Mouse (Mus musculus) lung, postnatal 14 days (tissue): Measurements from ENCODE around the gene Ptprg.
"Not testable (repeated sequence)": the region's sequence is repeated elsewhere in the genome, so short reads cannot be mapped to it uniquely, and the experiment has no call there.

ENCODE experiments used
- DNase-seq: peaks from one replicate; pipeline ENCODE4 v3.0.0; 2021

Ptprg gene

DNA sequence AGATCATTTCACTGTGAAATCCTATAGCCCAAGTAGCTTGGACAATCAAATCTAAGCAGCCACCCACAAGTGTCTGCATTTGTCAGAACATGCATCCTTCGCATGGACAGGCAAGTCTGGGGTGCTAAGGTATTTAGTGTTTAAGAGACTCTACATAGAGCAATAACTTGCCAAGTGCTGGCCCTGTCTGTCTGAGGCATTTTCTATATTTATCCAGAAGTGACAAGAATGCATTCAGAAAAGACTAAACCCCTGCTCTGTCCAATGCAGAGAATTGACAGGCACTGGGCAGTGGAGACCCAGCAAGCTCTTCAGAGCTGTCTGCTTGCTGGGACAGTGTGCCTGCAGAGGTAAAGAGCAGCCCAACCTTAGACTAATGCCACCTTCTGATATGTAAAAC is 625.3 kb downstream of the Ptprg start:
- no peak for DNase-seq

DNA sequence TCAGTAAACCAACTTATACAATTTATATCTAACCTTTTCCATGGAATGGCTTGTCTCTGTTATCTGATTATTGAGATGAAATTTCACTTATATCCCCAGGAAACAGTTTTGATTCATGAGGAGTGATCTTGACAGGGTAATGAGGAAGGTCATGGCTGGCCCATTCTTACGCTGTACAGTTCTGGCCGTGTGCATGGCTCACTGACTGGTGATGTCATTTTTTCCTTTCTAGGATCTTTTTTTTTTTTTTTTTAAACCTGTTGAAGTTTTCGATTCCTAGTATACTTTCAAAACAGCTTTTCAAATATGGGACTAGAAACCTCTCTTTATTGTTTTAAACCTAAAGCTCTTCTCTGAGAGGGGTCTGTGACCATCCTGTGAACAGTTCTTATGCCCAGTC is 626.8 kb downstream of the Ptprg start:
- DNase-seq, result no peak

DNA sequence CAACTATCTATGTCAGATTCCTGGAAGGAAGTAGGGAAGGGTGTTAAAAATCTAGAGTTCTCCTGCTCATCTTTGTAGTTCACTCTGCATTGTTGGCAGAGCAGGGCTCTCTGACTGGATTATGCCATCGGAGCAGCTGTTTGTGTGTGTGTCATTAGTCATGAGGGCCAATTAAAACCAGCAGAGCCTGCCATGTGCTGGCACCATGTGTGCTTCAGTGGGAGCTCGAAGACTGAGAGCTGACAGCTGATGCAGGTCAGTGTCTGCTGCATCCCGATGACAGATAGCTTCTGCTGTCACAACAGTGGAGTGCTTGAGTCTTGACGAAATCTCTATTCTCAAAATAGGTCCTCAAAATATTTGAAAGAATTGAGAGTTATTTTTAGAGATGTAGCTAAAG is 631.7 kb downstream of the Ptprg start:
- DNase-seq, result no peak

DNA sequence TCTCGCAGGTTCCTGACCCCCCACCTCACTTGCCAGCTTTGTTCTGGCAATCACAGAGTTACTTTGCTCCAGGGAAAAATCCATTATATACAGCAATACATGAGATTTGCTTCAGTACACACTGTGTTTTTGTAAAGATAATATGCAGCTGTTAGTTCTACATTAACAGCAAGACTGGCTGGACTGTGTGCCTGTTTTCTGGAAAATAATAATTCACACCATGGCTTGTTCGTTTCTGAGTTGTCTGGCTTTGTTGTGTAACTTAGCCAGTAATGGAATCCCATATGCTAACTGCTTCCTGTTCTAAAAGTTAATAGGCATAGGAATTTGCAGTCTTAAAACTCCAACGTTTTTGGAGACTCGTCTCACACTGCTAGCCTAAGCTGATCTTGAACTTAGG is 635.0 kb downstream of the Ptprg start:
- DNase-seq, result no peak

DNA sequence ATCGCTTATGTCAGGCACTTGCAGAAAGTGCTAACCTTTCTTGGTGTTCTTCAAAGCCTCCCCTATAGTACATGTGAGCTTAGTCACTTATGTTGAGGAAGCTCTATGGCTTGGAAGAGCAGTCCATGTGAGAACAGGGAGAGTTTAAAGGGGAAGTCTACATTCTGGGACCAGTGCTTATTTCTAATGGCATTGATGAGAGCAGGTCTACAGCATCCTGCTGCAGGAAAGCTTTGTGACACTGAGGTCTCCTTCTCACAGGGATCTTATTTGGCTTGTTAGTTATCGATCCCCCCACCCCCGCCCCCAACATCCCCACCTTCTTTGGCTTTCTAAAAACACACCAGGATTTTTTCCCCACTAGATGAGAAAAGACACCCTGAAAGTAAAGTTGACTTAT is 635.9 kb downstream of the Ptprg start:
- DNase-seq, result no peak

DNA sequence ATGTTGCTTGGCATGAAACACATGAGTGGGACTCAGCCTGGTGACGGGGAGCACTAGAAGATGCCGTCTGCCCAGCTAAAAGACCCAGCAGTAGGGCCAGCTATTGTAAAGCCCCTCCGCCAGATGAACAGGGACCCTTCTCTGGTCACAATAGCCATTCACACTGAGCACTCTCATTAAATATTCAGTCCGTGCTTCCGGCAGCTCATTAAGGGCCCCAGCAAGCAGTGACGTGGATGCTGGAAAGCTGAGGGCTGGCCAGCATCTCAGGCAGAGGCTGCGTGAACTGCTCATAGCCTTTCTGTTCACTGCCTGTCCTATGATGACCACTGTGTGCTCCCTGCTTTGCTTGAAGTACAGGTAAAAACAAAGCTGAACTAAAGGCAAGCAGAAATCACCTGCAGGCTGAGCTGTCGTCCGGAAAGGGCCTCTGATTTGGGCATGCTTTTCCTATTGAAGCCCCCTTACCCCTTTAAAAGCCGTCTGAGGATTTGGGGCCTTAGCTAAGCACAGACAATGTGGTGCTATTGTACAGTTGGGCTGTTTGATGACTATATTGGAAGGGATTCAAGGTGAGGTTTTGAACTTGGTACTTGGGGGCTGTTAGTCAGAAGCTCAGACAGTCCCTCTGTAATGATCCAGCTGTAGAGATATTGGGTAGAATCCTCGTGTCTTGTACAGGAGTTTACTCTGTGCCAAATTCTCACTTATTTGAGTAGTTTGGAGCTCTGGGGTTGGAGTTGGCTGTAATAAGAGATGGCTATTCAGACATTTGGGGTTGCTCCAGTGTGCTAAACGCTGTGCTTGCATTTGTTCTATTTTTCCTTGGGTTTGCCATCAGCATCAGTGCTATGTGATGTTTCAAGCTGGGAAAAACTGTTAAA is 636.6 kb downstream of the Ptprg start:
- no peak for DNase-seq

DNA sequence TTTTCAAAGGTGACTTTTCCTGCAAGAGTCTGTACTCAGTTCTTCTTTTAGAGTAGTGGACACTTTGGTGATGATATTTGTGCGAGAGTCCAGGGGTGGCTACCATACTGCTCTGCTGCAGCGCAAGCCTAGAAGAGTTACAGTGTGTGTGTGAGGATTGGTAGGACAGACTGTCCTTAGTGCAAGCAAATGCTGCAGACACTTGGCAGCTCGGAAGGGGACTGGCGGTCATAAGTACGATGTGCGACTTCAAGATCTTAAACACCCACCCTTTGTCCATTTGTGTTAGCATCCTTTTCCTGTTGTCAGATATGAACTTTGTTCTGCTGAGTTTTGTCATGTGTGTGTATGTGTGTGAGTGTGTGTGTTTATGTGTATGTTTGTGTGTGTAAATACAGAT is 637.7 kb downstream of the Ptprg start:
- DNase-seq, result no peak

DNA sequence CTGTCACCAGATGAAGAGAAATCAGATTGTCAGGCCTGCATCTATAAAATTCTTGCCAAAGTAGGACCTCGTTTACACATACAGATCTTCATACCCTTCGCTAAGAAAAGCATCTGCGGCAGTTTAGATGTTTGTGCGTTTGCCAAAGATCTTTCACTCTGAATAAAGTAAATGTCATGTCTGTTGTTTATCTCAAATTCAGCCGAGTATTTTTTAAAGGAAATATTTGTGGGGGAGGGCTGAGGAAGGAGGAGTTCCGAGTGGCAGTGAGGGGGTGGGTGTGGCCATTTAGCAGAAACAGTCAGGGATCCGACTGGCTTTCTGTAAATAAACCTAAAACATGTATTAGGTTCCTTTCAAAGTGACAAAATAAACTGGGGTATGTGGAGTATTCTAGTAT is 645.4 kb downstream of the Ptprg start:
- peak; percentile 9 for DNase-seq

DNA sequence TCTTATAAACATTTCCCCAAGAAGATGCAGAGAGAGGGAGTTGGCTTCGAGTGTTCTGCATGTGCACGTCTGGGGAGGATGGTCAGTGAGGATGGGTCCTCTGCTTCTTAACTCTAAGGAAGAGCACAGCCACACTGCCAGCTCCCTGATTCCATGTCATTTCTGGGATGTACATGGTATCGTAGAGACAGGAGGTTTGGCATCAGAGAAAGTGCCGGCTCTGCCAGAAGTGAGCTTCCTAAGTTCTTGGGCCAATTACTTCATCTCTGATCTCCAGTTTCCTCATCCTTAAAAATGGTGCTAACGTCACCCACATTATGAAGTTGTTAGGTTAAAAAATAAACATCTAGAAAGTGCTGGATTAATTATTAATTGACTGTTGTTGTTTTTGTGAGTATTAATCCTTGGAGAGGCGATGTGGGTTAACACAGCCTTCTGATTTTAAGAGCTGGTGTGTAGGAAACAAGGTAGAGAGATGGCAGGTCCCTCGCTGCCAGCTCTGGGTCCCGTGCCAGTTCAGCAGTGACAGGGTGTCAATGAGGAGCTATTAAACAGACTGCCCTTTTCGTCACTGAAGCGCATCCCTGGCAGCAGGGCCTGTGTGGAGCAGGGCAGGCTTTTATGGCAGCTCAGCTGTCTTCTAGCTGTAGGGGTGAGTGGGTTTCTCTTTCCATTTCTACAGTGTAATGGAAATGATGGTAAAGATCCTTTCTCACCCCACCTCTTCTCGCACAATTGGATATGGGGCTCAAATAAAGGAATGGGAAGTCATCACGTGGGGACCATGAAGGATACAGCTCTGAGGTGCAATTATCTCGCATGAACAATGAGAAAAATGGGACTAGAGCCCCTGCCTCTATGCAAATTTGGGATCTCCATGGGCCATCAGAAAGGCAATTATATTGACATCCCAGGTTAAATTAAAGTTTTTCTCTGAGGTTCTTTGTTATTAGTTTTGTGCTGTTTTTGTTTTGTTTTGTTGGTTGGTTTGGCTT is 646.9 kb downstream of the Ptprg start:
- DNase-seq, result no peak

DNA sequence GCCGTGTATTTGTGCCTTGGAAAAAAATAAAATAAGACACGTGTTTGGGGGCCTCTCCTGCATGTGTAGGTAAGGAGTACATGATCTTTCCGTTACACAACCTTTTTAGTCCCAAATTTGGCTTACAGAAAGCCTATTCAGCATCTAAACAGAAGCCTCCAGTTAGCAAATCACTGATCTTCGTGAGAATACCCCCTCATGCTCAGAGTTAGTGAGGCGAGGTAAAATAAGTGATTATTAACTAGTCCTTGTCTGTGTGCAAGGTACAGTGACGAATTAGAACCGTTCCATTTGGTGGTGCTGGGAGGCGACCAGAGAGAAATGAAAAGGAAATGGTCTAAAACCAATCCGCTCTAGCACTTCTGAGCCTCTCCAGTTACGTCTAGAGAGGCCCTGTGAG is 648.9 kb downstream of the Ptprg start:
- no peak for DNase-seq

DNA sequence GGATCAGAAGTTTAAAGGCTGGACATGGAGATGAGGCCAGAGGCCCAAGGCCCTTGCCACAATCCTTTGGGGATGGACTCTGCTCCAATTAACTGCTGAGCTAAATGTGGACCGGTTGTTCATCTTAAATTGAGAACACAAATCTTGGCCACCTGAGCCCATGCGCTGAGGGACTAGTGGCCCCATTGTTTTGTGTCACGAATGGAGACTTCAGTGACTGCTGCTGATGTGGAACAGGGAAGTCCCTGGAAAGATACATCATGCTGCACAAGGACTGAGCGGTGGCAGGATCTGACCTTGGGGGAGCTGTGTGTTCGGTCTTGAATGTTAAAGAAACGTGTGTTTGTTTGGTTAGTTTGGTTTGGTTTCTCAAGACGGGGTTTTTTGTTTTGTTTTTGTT is 649.7 kb downstream of the Ptprg start:
- DNase-seq, result no peak

DNA sequence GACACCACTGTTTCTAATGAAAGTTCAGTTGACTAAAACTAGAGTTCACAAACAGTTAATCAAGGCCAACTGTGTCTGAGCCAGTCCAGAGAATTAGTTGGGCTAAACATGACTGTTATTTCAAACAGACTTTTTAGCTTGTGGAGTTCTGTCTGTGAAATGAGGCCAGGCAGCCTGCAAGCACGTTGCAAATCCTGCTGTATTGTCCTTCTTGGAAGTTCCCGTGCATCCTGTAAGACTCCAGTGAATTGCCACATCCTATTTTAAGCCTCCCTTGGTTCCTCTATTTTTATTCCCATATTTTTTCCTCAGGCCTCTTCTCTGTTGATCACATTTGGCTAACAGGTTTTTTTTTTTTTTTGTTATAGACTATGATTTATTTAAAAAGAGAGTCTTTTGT is 652.8 kb downstream of the Ptprg start:
- no peak for DNase-seq

DNA sequence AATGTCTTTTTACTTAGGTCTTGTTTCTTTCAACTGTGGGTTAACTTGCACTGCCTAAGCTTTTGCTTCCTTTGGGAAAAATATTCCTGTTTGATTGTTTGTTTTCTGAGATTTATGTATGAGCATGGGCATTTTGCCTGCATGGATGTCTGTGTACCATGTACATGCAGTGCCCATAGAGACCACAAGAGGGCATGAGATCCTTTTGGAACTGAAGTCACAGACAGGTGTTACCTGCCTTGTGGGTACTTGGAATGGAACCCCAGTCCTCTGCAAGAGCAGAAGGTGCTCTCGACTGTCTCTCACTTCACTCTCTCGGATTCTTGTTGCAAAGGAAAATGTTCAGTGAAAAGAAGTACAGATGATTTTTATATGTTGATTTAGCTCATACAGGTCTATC is 655.2 kb downstream of the Ptprg start:
- DNase-seq, result peak; percentile 54

DNA sequence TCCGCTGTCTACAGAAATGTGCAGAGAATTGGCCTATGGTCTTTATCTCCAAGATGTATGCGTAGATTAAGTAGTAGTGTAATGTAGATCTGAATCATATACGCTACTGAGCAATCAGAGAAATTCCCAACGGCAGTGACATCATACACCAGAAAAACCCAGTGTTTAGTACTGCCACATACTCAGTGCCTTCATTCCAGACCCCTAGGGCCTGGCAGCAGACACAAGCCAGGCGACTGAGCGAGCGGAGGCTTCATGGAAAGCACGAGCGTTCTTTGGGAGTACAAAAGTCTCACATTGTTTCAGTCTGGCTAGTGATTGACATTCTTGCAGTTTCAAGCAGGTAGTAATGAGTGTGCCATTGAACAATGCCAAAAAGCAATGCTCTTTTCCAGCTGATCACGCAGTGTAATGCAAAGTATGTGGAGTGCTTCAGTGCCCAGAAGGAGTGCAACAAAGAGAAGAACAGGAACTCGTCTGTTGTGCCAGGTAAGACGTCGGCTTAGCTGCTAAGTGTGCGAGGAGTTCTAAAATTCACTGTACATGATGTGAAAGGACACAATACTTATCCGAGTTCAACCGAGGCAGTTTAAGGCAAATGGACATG is 665.3 kb downstream of the Ptprg start:
- no peak for DNase-seq

DNA sequence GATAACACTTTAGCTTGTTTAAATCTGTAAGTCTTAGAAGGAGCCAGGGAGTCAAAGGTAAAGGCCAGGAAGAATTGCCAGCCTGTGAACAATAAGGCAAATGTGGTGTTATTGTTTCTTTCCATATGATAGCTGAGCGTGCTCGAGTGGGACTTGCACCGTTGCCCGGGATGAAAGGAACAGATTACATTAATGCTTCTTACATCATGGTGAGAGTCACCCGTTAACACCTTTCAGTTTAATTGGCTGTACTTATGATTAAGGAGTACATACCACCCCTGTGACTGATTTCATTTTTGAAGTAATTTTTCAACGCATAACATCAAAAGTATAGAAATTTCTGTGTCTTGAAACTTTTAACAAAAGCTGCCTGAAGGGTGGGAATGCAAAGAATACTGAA is 666.5 kb downstream of the Ptprg start:
- no peak for DNase-seq

DNA sequence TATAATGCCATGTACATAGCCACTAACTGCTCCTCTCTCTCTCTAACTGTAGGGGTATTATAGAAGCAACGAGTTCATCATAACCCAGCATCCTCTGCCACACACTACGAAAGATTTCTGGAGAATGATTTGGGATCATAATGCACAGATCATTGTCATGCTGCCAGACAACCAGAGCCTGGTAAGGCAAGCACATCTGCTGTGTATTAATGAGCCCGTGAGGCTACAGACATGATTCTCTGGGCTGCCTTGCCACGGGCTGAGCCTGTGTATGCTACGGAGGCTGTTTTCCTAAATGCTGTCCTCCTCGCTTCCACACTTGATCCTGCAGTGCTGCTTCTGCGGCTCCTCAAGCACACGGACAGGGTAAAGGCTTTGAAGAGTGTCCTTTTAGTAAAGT is 667.2 kb downstream of the Ptprg start:
- DNase-seq, result no peak

DNA sequence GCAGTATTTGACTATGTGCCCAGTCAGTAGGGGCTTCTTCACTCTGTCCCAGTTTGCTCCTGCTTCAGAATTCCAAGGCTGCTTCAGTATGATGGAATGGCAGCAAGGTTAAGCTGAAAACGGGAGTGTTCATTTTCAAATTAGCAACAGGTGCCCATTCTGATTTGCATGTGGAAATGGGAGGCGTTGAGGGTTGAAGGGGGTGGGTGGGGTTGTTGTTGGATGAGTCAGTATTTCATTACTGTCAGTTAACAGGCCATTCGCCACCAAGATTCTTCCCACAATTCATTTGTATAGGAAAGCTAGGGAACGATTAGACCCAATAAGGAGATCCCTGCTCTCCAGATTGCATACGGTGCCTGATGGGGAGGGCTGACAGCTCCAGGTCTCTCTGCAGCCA is 668.2 kb downstream of the Ptprg start:
- no peak for DNase-seq

DNA sequence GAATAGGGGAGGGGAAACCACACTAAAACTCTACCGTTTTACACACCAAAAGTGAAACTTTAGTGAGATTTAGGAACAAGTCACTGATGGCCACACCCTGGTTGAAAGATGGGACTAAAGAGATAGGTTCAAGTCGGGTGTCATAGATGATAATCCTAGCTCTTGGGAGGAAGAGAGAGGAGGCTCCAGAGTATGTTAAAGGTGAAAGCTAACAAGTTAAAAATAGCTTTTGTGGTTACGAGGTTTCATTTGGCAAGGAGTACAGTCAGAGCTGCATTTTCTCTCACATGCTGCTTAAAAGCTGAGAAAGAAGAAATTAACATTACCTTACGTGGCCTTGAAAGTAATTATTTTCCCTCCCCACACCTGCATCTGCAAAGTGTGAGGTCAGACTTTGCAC is 690.4 kb downstream of the Ptprg start:
- no peak for DNase-seq

DNA sequence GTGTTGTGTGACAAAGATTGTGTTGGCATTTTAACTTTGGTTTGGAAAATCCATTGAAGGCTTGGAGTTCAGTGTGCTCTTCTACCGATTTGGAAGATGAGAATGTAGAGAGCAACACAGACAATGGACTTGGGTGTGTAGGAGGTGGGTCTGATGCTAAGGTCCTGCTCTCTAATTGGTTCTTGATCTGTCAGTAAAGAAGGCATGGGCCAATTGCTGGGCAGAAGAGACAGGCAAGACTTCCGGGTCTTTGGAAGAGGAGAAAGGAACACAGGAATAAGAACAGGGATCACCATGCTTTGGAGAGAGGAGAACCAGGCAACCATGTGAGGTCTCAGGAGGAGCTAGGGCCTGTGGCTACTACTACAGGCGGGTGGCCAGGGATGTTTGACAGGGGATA is 722.7 kb downstream of the Ptprg start:
- no peak for DNase-seq

DNA sequence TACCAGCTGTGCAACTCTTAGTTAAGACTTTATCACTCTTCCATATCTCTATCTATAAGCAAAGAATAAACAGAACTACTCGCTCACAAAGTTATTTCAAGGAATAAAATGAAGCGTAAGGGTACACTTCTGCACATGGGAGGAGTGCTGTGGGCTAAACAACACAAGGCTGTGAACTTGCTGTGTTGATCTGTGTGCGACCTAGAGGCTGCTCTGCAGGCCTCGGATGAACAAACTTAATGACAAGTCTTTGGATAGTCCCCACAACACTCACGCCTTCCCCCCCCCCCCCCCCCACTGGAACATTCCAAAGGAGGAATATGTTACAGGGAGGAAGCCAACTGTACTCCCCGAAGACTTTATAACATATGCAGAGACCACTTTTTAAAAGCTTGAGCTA is 730.3 kb downstream of the Ptprg start, which contains the start of gene Gm49355:
TSS of gene Gm49355 (plus strand) at position 336 of the 400 bp plus-strand sequence.
- DNase-seq, result no peak

DNA sequence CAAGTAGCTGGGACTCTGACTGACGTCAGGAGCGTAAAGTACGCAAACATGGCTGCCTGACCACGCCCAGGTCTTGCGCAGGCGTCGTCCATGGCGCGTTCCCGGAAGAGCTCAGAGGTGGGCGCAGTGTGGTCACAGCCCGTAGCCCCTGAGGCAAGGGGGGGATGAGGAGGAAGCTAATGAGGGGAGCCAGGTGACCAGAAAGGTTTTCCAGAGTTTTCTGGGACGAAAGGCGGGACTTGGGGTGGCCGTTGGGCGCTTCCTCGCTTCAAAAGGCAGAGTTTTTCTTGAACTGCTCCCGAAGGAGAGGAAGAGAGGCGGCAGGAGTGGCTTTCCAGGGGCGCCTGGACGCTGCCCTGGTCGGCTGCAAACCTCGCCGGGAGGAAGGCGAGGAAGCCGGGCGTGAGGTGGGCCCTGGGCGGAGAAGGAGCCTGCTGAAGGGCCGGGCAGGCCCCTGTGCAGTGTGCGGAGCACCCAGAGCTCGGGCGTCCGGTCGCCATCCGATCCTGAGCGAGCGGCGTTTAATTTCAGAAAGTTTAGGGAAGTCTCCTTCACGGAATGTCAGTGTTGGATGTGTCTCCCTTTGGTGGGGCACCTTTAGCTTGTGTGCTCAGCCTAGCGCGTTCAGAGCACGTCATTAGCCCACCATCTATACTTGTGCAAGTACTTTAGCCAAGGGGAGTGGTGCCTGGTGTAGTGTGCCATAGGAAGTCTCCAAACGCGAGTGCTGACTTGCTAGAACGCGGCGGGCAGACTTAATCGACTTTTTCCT is 731.0 kb downstream of the Ptprg start, which contains the start of gene 3830406C13Rik:
TSS of gene 3830406C13Rik (plus strand) at position 33 of the 772 bp plus-strand sequence.
- peak; percentile 87 for DNase-seq

DNA sequence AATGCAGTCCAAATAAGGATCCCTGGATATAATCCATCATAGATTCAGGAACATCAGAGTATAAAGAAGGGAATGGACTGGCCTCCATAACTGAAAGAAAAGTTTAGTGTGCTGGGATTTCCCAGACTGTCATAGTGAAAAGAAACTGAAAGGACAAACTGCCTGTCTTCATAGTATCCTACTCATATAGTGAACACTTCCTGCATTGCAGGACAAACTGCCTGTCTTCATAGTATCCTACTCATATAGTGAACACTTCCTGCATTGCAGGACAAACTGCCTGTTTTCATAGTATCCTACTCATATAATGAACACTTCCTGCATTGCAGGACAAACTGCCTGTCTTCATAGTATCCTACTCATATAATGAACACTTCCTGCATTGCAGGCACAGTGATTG is 736.4 kb downstream of the Ptprg start:
- DNase-seq, result not testable (repeated sequence)
